Mouse (Mus musculus): ENCODE measurements around the gene Gm17535. TPM values are rescaled to one million over a fixed set of nuclear protein-coding genes. Genes with fewer than 3 reads are reported as not detected.
"Not testable (repeated sequence)": the region's sequence is repeated elsewhere in the genome, so short reads cannot be mapped to it uniquely, and the experiment has no call there.

Gm17535 gene
- total RNA-seq (2018; cell fraction: chromatin; rRNA removed): not detected
- total RNA-seq (2018; cell fraction: cytosol; rRNA removed): not detected
- not detected for total RNA-seq (2018; cell fraction: nucleus; rRNA removed)
- not detected in 3 replicates for polyA plus RNA-seq (2018)

DNA sequence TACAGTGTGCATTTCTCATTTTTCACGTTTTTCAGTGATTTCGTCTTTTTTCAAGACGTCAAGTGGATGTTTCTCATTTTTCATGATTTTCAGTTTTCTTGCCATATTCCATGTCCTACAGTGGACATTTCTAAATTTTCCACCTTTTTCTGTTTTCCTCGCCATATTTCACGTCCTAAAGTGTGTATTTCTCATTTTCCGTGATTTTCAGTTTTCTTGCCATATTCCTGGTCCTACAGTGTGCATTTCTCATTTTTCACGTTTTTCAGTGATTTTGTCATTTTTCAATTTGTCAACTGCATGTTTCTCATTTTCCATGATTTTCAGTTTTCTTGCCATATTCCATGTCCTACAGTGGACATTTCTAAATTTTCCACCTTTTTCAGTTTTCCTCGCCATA is at the start of gene Gm17535:
Gene Gm17535, plus strand, starts transcription at position 301 of the 400 bp plus-strand sequence.
- not testable (repeated sequence) for H3K36me3 ChIP-seq (ENCODE audit: inconsistent target); H3K79me2 ChIP-seq (ENCODE audit: inconsistent target); H3K27ac ChIP-seq; H3K4me3 ChIP-seq (ENCODE audit: inconsistent target)
- whole genome bisulfite sequencing (ENCODE audit: missing documents): 79% methylated on average over 7 of the region's 8 CpGs

GRCm38 (mm10) chr9:3000445-3000972 is 33.9 kb upstream of the Gm17535 start, which contains the start of gene Gm10722:
Gm10722 (plus strand) TSS chr9:3000922.
- not testable (repeated sequence) for H3K27ac ChIP-seq; H3K79me2 ChIP-seq (ENCODE audit: inconsistent target); H3K4me3 ChIP-seq (ENCODE audit: inconsistent target); H3K36me3 ChIP-seq (ENCODE audit: inconsistent target)
- WGBS (ENCODE audit: missing documents): 75% methylated on average over 12 of the region's 12 CpGs

GRCm38 (mm10) chr9:3001006-3001405 is 33.4 kb upstream of the Gm17535 start:
- H3K4me3 ChIP-seq (ENCODE audit: inconsistent target); H3K79me2 ChIP-seq (ENCODE audit: inconsistent target); H3K27ac ChIP-seq; H3K36me3 ChIP-seq (ENCODE audit: inconsistent target): not testable (repeated sequence)
- 70% methylated on average over 8 of the region's 8 CpGs for WGBS (ENCODE audit: missing documents)

DNA sequence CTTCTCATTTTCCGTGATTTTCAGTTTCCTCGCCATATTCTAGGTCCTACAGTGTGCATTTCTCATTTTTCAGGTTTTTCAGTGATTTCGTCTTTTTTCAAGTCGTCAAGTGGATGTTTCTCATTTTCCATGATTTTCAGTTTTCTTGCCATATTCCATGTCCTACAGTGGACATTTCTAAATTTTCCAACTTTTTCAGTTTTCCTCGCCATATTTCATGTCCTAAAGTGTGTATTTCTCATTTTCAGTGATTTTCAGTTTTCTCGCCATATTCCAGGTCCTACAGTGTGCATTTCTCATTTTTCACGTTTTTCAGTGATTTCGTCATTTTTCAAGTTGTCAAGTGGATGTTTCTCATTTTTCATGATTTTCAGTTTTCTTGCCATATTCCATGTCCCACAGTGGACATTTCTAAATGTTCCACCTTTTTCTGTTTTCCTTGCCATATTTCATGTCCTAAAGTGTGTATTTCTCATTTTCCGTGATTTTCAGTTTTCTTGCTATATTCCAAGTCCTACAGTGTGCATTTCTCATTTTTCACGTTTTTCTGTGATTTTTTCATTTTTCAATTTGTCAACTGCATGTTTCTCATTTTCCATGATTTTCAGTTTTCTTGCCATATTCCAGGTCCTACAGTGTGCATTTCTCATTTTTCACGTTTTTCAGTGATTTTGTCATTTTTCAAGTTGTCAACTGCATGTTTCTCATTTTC is 32.3 kb upstream of the Gm17535 start:
- not testable (repeated sequence) for H3K4me3 ChIP-seq (ENCODE audit: inconsistent target); H3K36me3 ChIP-seq (ENCODE audit: inconsistent target); H3K79me2 ChIP-seq (ENCODE audit: inconsistent target); H3K27ac ChIP-seq
- 77% methylated on average over 11 of the region's 11 CpGs for WGBS (ENCODE audit: missing documents)

GRCm38 (mm10) chr9:3002794-3003396 is 31.5 kb upstream of the Gm17535 start, which contains the start of gene Gm11168:
Gm11168 (plus strand) TSS chr9:3003346.
- not testable (repeated sequence) for H3K4me3 ChIP-seq (ENCODE audit: inconsistent target); H3K36me3 ChIP-seq (ENCODE audit: inconsistent target); H3K27ac ChIP-seq; H3K79me2 ChIP-seq (ENCODE audit: inconsistent target)
- WGBS (ENCODE audit: missing documents): 78% methylated on average over 9 of the region's 14 CpGs

- H3K27ac ChIP-seq; H3K36me3 ChIP-seq (ENCODE audit: inconsistent target); H3K79me2 ChIP-seq (ENCODE audit: inconsistent target); H3K4me3 ChIP-seq (ENCODE audit: inconsistent target): not testable (repeated sequence)
- 76% methylated on average over 5 of the region's 5 CpGs for WGBS (ENCODE audit: missing documents)
These were observed 28.2 kb upstream of the Gm17535 start for GRCm38 (mm10) chr9:3006179-3006578.

GRCm38 (mm10) chr9:3006636-3007035 is 27.8 kb upstream of the Gm17535 start:
- H3K27ac ChIP-seq; H3K36me3 ChIP-seq (ENCODE audit: inconsistent target); H3K79me2 ChIP-seq (ENCODE audit: inconsistent target); H3K4me3 ChIP-seq (ENCODE audit: inconsistent target): not testable (repeated sequence)
- 76% methylated on average over 7 of the region's 8 CpGs for WGBS (ENCODE audit: missing documents)

DNA sequence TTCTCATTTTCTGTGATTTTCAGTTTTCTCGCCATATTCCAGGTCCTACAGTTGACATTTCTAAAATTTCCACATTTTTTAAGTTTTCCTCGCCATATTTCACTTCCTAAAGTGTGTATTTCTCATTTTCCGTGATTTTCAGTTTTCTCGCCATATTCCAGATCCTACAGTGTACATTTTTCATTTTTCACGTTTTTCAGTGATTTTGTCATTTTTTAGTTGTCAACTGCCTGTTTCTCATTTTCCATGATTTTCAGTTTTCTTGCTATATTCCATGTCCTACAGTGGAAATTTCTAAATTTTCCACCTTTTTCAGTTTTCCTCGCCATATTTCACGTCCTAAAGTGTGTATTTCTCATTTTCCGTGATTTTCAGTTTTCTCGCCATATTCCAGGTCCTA is 27.1 kb upstream of the Gm17535 start:
- not testable (repeated sequence) for H3K36me3 ChIP-seq (ENCODE audit: inconsistent target); H3K79me2 ChIP-seq (ENCODE audit: inconsistent target); H3K4me3 ChIP-seq (ENCODE audit: inconsistent target); H3K27ac ChIP-seq
- WGBS (ENCODE audit: missing documents): 77% methylated on average over 9 of the region's 9 CpGs

DNA sequence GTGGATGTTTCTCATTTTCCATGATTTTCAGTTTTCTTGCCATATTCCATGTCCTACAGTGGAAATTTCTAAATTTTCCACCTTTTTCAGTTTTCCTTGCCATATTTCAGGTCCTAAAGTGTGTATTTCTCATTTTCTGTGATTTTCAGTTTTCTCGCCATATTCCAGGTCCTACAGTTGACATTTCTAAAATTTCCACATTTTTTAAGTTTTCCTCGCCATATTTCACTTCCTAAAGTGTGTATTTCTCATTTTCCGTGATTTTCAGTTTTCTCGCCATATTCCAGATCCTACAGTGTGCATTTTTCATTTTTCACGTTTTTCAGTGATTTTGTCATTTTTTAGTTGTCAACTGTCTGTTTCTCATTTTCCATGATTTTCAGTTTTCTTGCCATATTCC is 25.1 kb upstream of the Gm17535 start:
- WGBS (ENCODE audit: missing documents): no CpG with 5 or more reads among the region's 5 CpGs
- H3K36me3 ChIP-seq (ENCODE audit: inconsistent target); H3K79me2 ChIP-seq (ENCODE audit: inconsistent target): not testable (repeated sequence)

DNA sequence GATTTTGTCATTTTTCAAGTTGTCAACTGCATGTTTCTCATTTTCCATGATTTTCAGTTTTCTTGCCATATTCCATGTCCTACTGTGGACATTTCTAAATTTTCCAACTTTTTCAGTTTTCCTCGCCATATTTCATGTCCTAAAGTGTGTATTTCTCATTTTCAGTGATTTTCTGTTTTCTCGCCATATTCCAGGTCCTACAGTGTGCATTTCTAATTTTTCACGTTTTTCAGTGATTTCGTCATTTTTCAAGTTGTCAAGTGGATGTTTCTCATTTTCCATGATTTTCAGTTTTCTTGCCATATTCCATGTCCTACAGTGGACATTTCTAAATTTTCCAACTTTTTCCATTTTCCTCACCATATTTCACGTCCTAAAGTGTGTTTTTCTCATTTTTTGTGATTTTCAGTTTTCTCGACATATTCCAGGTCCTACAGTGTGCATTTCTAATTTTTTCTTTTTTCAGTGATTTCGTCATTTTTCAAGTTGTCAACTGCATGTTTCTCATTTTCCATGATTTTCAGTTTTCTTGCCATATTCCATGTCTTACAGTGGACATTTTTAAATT is 22.3 kb upstream of the Gm17535 start:
- not testable (repeated sequence) for H3K27ac ChIP-seq; H3K79me2 ChIP-seq (ENCODE audit: inconsistent target); H3K36me3 ChIP-seq (ENCODE audit: inconsistent target); H3K4me3 ChIP-seq (ENCODE audit: inconsistent target)
- WGBS (ENCODE audit: missing documents): 80% methylated on average over 4 of the region's 7 CpGs

More for the DNA sequence above, 25.1 kb upstream of the Gm17535 start:
- H3K27ac ChIP-seq; H3K4me3 ChIP-seq (ENCODE audit: inconsistent target): not testable (repeated sequence)

GRCm38 (mm10) chr9:3012733-3013279 is 21.6 kb upstream of the Gm17535 start, which contains the start of gene Gm10721:
Gm10721 (plus strand) TSS chr9:3013140.
- 43% methylated on average over 1 of the region's 11 CpGs for WGBS (ENCODE audit: missing documents)

GRCm38 (mm10) chr9:3015354-3015753 is 19.0 kb upstream of the Gm17535 start, which contains the start of gene Gm10720:
Gm10720 (plus strand) TSS chr9:3015654.
- not testable (repeated sequence) for H3K36me3 ChIP-seq (ENCODE audit: inconsistent target); H3K27ac ChIP-seq; H3K79me2 ChIP-seq (ENCODE audit: inconsistent target); H3K4me3 ChIP-seq (ENCODE audit: inconsistent target)
- 60% methylated on average over 9 of the region's 9 CpGs for WGBS (ENCODE audit: missing documents)

More at GRCm38 (mm10) chr9:3012733-3013279, 21.6 kb upstream of the Gm17535 start, which contains the start of gene Gm10721:
- H3K27ac ChIP-seq; H3K36me3 ChIP-seq (ENCODE audit: inconsistent target); H3K79me2 ChIP-seq (ENCODE audit: inconsistent target); H3K4me3 ChIP-seq (ENCODE audit: inconsistent target): not testable (repeated sequence)

DNA sequence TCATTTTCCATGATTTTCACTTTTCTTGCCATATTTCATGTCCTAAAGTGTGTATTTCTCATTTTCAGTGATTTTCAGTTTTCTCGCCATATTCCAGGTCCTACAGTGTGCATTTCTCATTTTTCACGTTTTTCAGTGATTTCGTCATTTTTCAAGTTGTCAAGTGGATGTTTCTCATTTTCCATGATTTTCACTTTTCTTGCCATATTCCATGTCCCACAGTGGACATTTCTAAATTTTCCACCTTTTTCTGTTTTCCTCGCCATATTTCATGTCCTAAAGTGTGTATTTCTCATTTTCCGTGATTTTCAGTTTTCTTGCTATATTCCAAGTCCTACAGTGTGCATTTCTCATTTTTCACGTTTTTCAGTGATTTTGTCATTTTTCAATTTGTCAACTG is 18.5 kb upstream of the Gm17535 start:
- H3K27ac ChIP-seq; H3K4me3 ChIP-seq (ENCODE audit: inconsistent target); H3K79me2 ChIP-seq (ENCODE audit: inconsistent target); H3K36me3 ChIP-seq (ENCODE audit: inconsistent target): not testable (repeated sequence)
- WGBS (ENCODE audit: missing documents): 75% methylated on average over 6 of the region's 6 CpGs

GRCm38 (mm10) chr9:3017108-3017507 is 17.3 kb upstream of the Gm17535 start, which contains the start of gene Gm10719:
Gm10719 (plus strand) TSS chr9:3017408.
- H3K27ac ChIP-seq; H3K36me3 ChIP-seq (ENCODE audit: inconsistent target); H3K4me3 ChIP-seq (ENCODE audit: inconsistent target); H3K79me2 ChIP-seq (ENCODE audit: inconsistent target): not testable (repeated sequence)
- WGBS (ENCODE audit: missing documents): 50% methylated on average over 4 of the region's 9 CpGs
